Mouse (Mus musculus): ENCODE measurements at regions not wholly inside any gene's neighbourhood (a gene's known extent, or its start where the extent isn't known, plus 50 kb on each side); places are given as distances from the start of the nearest gene placed in this dataset.
"Not testable (repeated sequence)": the region's sequence is repeated elsewhere in the genome, so short reads cannot be mapped to it uniquely, and the experiment has no call there.

- H3K79me2 ChIP-seq (ENCODE audit: control insufficient read depth, insufficient read depth, low read length); H3K9ac ChIP-seq (ENCODE audit: low read depth, low read length); H3K4me1 ChIP-seq (ENCODE audit: control insufficient read depth, insufficient read depth, low read length); H3K4me3 ChIP-seq (ENCODE audit: insufficient read depth, low read depth, low read length); DNase-seq (ENCODE audit: extremely low read depth, low read depth, low spot score); H3K27ac ChIP-seq (replicated peaks; ENCODE audit: insufficient read depth, low read depth, low read length); H3K36me3 ChIP-seq (ENCODE audit: control insufficient read depth, insufficient read depth, low read length); H3K27me3 ChIP-seq (ENCODE audit: control insufficient read depth, insufficient read depth, low read length): not testable (repeated sequence)
- WGBS: 49% methylated on average over 21 of the region's 21 CpGs
Measured at GRCm38 (mm10) chrX:103129347-103129746, 57.1 kb downstream of the Nap1l2 start.

- no peak overlapping the region for H3K27ac ChIP-seq (replicated peaks; ENCODE audit: insufficient read depth, low read depth, low read length)
- H3K9ac ChIP-seq (ENCODE audit: low read depth, low read length): no peak overlapping the region
- DNase-seq (ENCODE audit: extremely low read depth, low read depth, low spot score): peak; percentile 19
- no peak overlapping the region for H3K4me3 ChIP-seq (ENCODE audit: insufficient read depth, low read depth, low read length)
- no peak for TF ChIP-seq CTCF (IDR thresholded peaks at IDR 0.05; ENCODE audit: low read depth, low read length)
- no peak for TF ChIP-seq POLR2A (IDR thresholded peaks at IDR 0.05; ENCODE audit: extremely low read depth, insufficient read depth, low read length)
- H3K36me3 ChIP-seq (ENCODE audit: control insufficient read depth, insufficient read depth, low read length): no peaks in the 10 kb centered on the region
- H3K27me3 ChIP-seq (ENCODE audit: control insufficient read depth, insufficient read depth, low read length): no peaks in the 10 kb centered on the region
- no peaks in the 10 kb centered on the region for H3K79me2 ChIP-seq (ENCODE audit: control insufficient read depth, insufficient read depth, low read length)
- 0% methylated on average over 1 of the region's 1 CpGs for WGBS
- H3K4me1 ChIP-seq (ENCODE audit: control insufficient read depth, insufficient read depth, low read length): no peaks in the 10 kb centered on the region
Measured at GRCm38 (mm10) chrX:103109181-103109580, 77.3 kb downstream of the Nap1l2 start.

GRCm38 (mm10) chrX:103067730-103068621 is 118.5 kb downstream of the Nap1l2 start:
- WGBS: 7% methylated on average over 2 of the region's 50 CpGs
- not testable (repeated sequence) for DNase-seq (ENCODE audit: extremely low read depth, low read depth, low spot score)

GRCm38 (mm10) chrX:103067107-103067506 is 119.3 kb downstream of the Nap1l2 start:
- DNase-seq (ENCODE audit: extremely low read depth, low read depth, low spot score); H3K27ac ChIP-seq (replicated peaks; ENCODE audit: insufficient read depth, low read depth, low read length); H3K4me3 ChIP-seq (ENCODE audit: insufficient read depth, low read depth, low read length); H3K4me1 ChIP-seq (ENCODE audit: control insufficient read depth, insufficient read depth, low read length); H3K9ac ChIP-seq (ENCODE audit: low read depth, low read length); H3K79me2 ChIP-seq (ENCODE audit: control insufficient read depth, insufficient read depth, low read length); H3K36me3 ChIP-seq (ENCODE audit: control insufficient read depth, insufficient read depth, low read length); H3K27me3 ChIP-seq (ENCODE audit: control insufficient read depth, insufficient read depth, low read length): not testable (repeated sequence)
- WGBS: no CpG with 5 or more reads among the region's 45 CpGs

More at GRCm38 (mm10) chrX:103067730-103068621, 118.5 kb downstream of the Nap1l2 start:
- H3K36me3 ChIP-seq (ENCODE audit: control insufficient read depth, insufficient read depth, low read length); H3K27ac ChIP-seq (replicated peaks; ENCODE audit: insufficient read depth, low read depth, low read length); H3K4me1 ChIP-seq (ENCODE audit: control insufficient read depth, insufficient read depth, low read length); H3K79me2 ChIP-seq (ENCODE audit: control insufficient read depth, insufficient read depth, low read length); H3K9ac ChIP-seq (ENCODE audit: low read depth, low read length); H3K27me3 ChIP-seq (ENCODE audit: control insufficient read depth, insufficient read depth, low read length); H3K4me3 ChIP-seq (ENCODE audit: insufficient read depth, low read depth, low read length): not testable (repeated sequence)

- Histone ChIP-seq H3K79me2 (ENCODE audit: control insufficient read depth, insufficient read depth, low read length) (no peaks in the 10 kb centered on the region), H3K36me3 (ENCODE audit: control insufficient read depth, insufficient read depth, low read length) (no peaks in the 10 kb centered on the region), H3K9ac (ENCODE audit: low read depth, low read length) (no peak overlapping the region), H3K4me1 (ENCODE audit: control insufficient read depth, insufficient read depth, low read length) (no peaks in the 10 kb centered on the region), H3K27ac (replicated peaks; ENCODE audit: insufficient read depth, low read depth, low read length) (no peak overlapping the region), H3K4me3 (ENCODE audit: insufficient read depth, low read depth, low read length) (no peak overlapping the region), H3K27me3 (ENCODE audit: control insufficient read depth, insufficient read depth, low read length) (no peaks in the 10 kb centered on the region)
- TF ChIP-seq CTCF (IDR thresholded peaks at IDR 0.05; ENCODE audit: low read depth, low read length): no peak
- no peak for TF ChIP-seq POLR2A (IDR thresholded peaks at IDR 0.05; ENCODE audit: extremely low read depth, insufficient read depth, low read length)
- 4% methylated on average over 18 of the region's 22 CpGs for whole genome bisulfite sequencing
- peak; percentile 3 for DNase-seq (ENCODE audit: extremely low read depth, low read depth, low spot score)
Measured at GRCm38 (mm10) chrX:103026256-103027028, 98.3 kb downstream of the 1700018G05Rik start.

GRCm38 (mm10) chrX:103025495-103025894 is 97.3 kb downstream of the 1700018G05Rik start:
- H3K27ac ChIP-seq (replicated peaks; ENCODE audit: insufficient read depth, low read depth, low read length); H3K4me1 ChIP-seq (ENCODE audit: control insufficient read depth, insufficient read depth, low read length); DNase-seq (ENCODE audit: extremely low read depth, low read depth, low spot score); H3K4me3 ChIP-seq (ENCODE audit: insufficient read depth, low read depth, low read length); H3K9ac ChIP-seq (ENCODE audit: low read depth, low read length); H3K36me3 ChIP-seq (ENCODE audit: control insufficient read depth, insufficient read depth, low read length); H3K79me2 ChIP-seq (ENCODE audit: control insufficient read depth, insufficient read depth, low read length); H3K27me3 ChIP-seq (ENCODE audit: control insufficient read depth, insufficient read depth, low read length): not testable (repeated sequence)
- 17% methylated on average over 3 of the region's 3 CpGs for WGBS

- H3K4me3 ChIP-seq (ENCODE audit: insufficient read depth, low read depth, low read length); H3K27me3 ChIP-seq (ENCODE audit: control insufficient read depth, insufficient read depth, low read length); DNase-seq (ENCODE audit: extremely low read depth, low read depth, low spot score); H3K79me2 ChIP-seq (ENCODE audit: control insufficient read depth, insufficient read depth, low read length); H3K9ac ChIP-seq (ENCODE audit: low read depth, low read length); H3K36me3 ChIP-seq (ENCODE audit: control insufficient read depth, insufficient read depth, low read length); H3K27ac ChIP-seq (replicated peaks; ENCODE audit: insufficient read depth, low read depth, low read length); H3K4me1 ChIP-seq (ENCODE audit: control insufficient read depth, insufficient read depth, low read length): not testable (repeated sequence)
- WGBS: no CpG with 5 or more reads among the region's 61 CpGs
Measured at GRCm38 (mm10) chrX:103013425-103014057, 85.4 kb downstream of the 1700018G05Rik start.

- not testable (repeated sequence) for H3K9ac ChIP-seq (ENCODE audit: low read depth, low read length); H3K4me1 ChIP-seq (ENCODE audit: control insufficient read depth, insufficient read depth, low read length); DNase-seq (ENCODE audit: extremely low read depth, low read depth, low spot score); H3K27me3 ChIP-seq (ENCODE audit: control insufficient read depth, insufficient read depth, low read length); H3K36me3 ChIP-seq (ENCODE audit: control insufficient read depth, insufficient read depth, low read length); H3K27ac ChIP-seq (replicated peaks; ENCODE audit: insufficient read depth, low read depth, low read length); H3K4me3 ChIP-seq (ENCODE audit: insufficient read depth, low read depth, low read length); H3K79me2 ChIP-seq (ENCODE audit: control insufficient read depth, insufficient read depth, low read length)
- WGBS: no CpG with 5 or more reads among the region's 56 CpGs
Measured at GRCm38 (mm10) chrX:103012298-103013243, 84.4 kb downstream of the 1700018G05Rik start.

All from liver, adult 2 months (tissue).